ENCODE assay signal across 8 mouse cellular contexts in genomic region chr8:126895133-126895532, GRCm38 (mm10). TPM values are rescaled to one million over a fixed set of nuclear protein-coding genes. Genes with fewer than 3 reads are reported as not detected.
DNase-seq lines count a peak whose midpoint lies in the region; ATAC-seq lines count a peak whose summit lies in the region.
"Had no signal": no experiment of that assay in that cellular context is flagged by ENCODE, and none has a peak within 500 bp of the region (broad histone marks: within the 10 kb centered on the region; RNA-seq: fewer than 3 reads in every experiment).

No protein-coding gene starts in this region.

- H3K27me3 ChIP-seq in midbrain, embryonic 15.5 days (replicated peaks) = no peaks in the 10 kb centered on the region
- no peaks in the 10 kb centered on the region for H3K27me3 ChIP-seq in midbrain, embryonic 13.5 days
- H3K27me3 ChIP-seq: liver, embryonic 13.5 days had no signal

- intact Hi-C loops in gastrocnemius, postnatal 36 days (cut with DNase I) = no loop called here

- WGBS in midbrain, embryonic 15.5 days = 54% methylated on average over 6 of the region's 6 CpGs
- 67% methylated on average over 6 of the region's 6 CpGs for WGBS in midbrain, embryonic 13.5 days

- ATAC-seq in midbrain, embryonic 15.5 days (replicated peaks) = peak; percentile 60; the same call in 1 of the 2 replicates
- no peak for ATAC-seq in midbrain, embryonic 13.5 days

- no peaks in the 10 kb centered on the region for H3K4me1 ChIP-seq in midbrain, embryonic 15.5 days
- no peaks in the 10 kb centered on the region for H3K4me1 ChIP-seq in midbrain, embryonic 13.5 days (replicated peaks)

- H3K4me3 ChIP-seq in midbrain, embryonic 15.5 days = no peak overlapping the region
- no peak overlapping the region for H3K4me3 ChIP-seq in midbrain, embryonic 13.5 days (replicated peaks)
- H3K4me3 ChIP-seq: liver, embryonic 13.5 days had no signal

- H3K36me3 ChIP-seq in midbrain, embryonic 15.5 days (replicated peaks) = no peaks in the 10 kb centered on the region
- no peaks in the 10 kb centered on the region for H3K36me3 ChIP-seq in midbrain, embryonic 13.5 days
- H3K36me3 ChIP-seq: liver, embryonic 13.5 days had no signal

- DNase-seq in frontal cortex, adult 2 months (ENCODE audit: extremely low spot score in 1 of 2, low spot score in 1 of 2) = peak; percentile 71 to 82
- peak; percentile 61 to 62 for DNase-seq in left cerebral cortex, adult 18-20 months (ENCODE audit: low spot score in 2 of 2)
- peak; percentile 76 for DNase-seq in skeletal muscle tissue, adult 2 months (ENCODE audit: low read depth, low spot score)
- DNase-seq in gastrocnemius, postnatal 36 days = no peak
- no peak for DNase-seq in kidney, postnatal 10 days
- DNase-seq: liver, embryonic 13.5 days had no signal

- no peak overlapping the region for H3K27ac ChIP-seq in midbrain, embryonic 15.5 days
- H3K27ac ChIP-seq in midbrain, embryonic 13.5 days = no peak overlapping the region
- H3K27ac ChIP-seq: liver, embryonic 13.5 days had no signal

- no peak overlapping the region for H3K9ac ChIP-seq in midbrain, embryonic 15.5 days
- H3K9ac ChIP-seq in midbrain, embryonic 13.5 days (replicated peaks) = no peak overlapping the region
- H3K9ac ChIP-seq: liver, embryonic 13.5 days had no signal

- H3K4me2 ChIP-seq in midbrain, embryonic 15.5 days = no peak overlapping the region
- H3K4me2 ChIP-seq in midbrain, embryonic 13.5 days (replicated peaks) = no peak overlapping the region
- H3K4me2 ChIP-seq: liver, embryonic 13.5 days had no signal

- no peaks in the 10 kb centered on the region for H3K9me3 ChIP-seq in midbrain, embryonic 15.5 days
- no peaks in the 10 kb centered on the region for H3K9me3 ChIP-seq in midbrain, embryonic 13.5 days
- H3K9me3 ChIP-seq: liver, embryonic 13.5 days had no signal

RNA-seq across cellular contexts. Expression of gene Tomm20, which starts 50.5 kb away (rescaled TPM):
- 197 and 198 TPM in 2 replicates for polyA plus RNA-seq in midbrain, embryonic 15.5 days (2015; fragmentation: Nextera tagmentation; extraction: Ambion mirVana)
- polyA plus RNA-seq in midbrain, embryonic 13.5 days (2015; fragmentation: Nextera tagmentation; extraction: Ambion mirVana) = 198 and 207 TPM in 2 replicates
- 104 and 115 TPM in 2 replicates for polyA plus RNA-seq in frontal cortex, adult 2 months (2012; rRNA removed)
- total RNA-seq in left cerebral cortex, adult 18-20 months (2021) = 100 to 1,000 TPM; 215 to 218 TPM
- 10 to 100 TPM; 73.0 to 86.8 TPM for total RNA-seq in gastrocnemius, postnatal 36 days (2021)

Comparison
In these comparisons a context has a peak if more than half of its experiments do, and no peak if none do; other contexts are left out.
1. DNase-seq: peak in frontal cortex, adult 2 months (2 of 2), left cerebral cortex, adult 18-20 months (2 of 2) and skeletal muscle tissue, adult 2 months (single experiment); none in gastrocnemius, postnatal 36 days (0 of 2) and kidney, postnatal 10 days (single experiment).